9 mouse cellular contexts compared by ENCODE assay signal in genomic region chr5:33935700-33936111, GRCm38 (mm10). TPM values are rescaled to one million over a fixed set of nuclear protein-coding genes. Genes with fewer than 3 reads are reported as not detected.
DNase-seq lines count a peak whose midpoint lies in the region; ATAC-seq lines count a peak whose summit lies in the region.
"Had no signal": no experiment of that assay in that cellular context is flagged by ENCODE, and none has a peak within 500 bp of the region (broad histone marks: within the 10 kb centered on the region; RNA-seq: fewer than 3 reads in every experiment).

No protein-coding gene starts in this region.

- no peak for DNase-seq in heart, postnatal 14 days
- peak; percentile 41 for DNase-seq in ES-CJ7 (ENCODE audit: low read depth, low spot score)
- no peak for DNase-seq in forebrain, embryonic 10.5 days (ENCODE audit: extremely low spot score, low spot score)
- no peak for DNase-seq in limb, embryonic 11.5 days (ENCODE audit: low spot score)
- DNase-seq in c-Kit-positive CD71-positive TER-119-positive erythroid progenitor cells, embryonic 14.5 days (ENCODE audit: low spot score) = no peak
- no peak for DNase-seq in cerebellum, postnatal 10 days

- peaks cover 4% of the 10 kb centered on the region for H3K36me3 ChIP-seq in heart, embryonic 11.5 days (ENCODE audit: control insufficient read depth, insufficient read depth, low read length)
- peaks cover 58% of the 10 kb centered on the region for H3K36me3 ChIP-seq in forebrain, embryonic 10.5 days (replicated peaks)
- H3K36me3 ChIP-seq in limb, embryonic 11.5 days (ENCODE audit: control insufficient read depth, insufficient read depth, low read length) = no peaks in the 10 kb centered on the region
- H3K36me3 ChIP-seq in neural tube, embryonic 13.5 days = peaks cover 16% of the 10 kb centered on the region

- H3K4me3 ChIP-seq in heart, embryonic 11.5 days (ENCODE audit: low read depth, low read length) = peak overlapping the region; percentile 88
- peak overlapping the region; percentile 96 for H3K4me3 ChIP-seq in forebrain, embryonic 10.5 days
- H3K4me3 ChIP-seq in limb, embryonic 11.5 days (ENCODE audit: low read depth, low read length) = peak overlapping the region; percentile 74
- H3K4me3 ChIP-seq in neural tube, embryonic 13.5 days = peak overlapping the region; percentile 67

- no peaks in the 10 kb centered on the region; the same call in 1 of the 2 replicates for H3K9me3 ChIP-seq in heart, embryonic 11.5 days (replicated peaks; ENCODE audit: control insufficient read depth, low read length)
- H3K9me3 ChIP-seq in forebrain, embryonic 10.5 days = peaks cover 31% of the 10 kb centered on the region
- peaks cover 3% of the 10 kb centered on the region; the same call in 1 of the 2 replicates for H3K9me3 ChIP-seq in limb, embryonic 11.5 days (ENCODE audit: control insufficient read depth, low read length)
- H3K9me3 ChIP-seq in neural tube, embryonic 13.5 days = no peaks in the 10 kb centered on the region

- intact Hi-C loops in heart, postnatal 14 days (cut with DNase I) = loop anchor here (5.0 to 10.0 kb wide), 2 partner anchors 113 to 281 kb away; partner anchors contain the start of genes Nsd2, Slbp, Tacc3 and Tmem129

- H3K4me2 ChIP-seq in heart, embryonic 11.5 days = peak overlapping the region; percentile 69
- peak overlapping the region; percentile 39 for H3K4me2 ChIP-seq in limb, embryonic 11.5 days (ENCODE audit: low read depth, severe bottlenecking)
- peak overlapping the region; percentile 66 for H3K4me2 ChIP-seq in neural tube, embryonic 13.5 days

- H3K27ac ChIP-seq in heart, embryonic 11.5 days (ENCODE audit: low read depth, low read length) = peak overlapping the region; percentile 93
- peak overlapping the region; percentile 95 for H3K27ac ChIP-seq in forebrain, embryonic 10.5 days
- H3K27ac ChIP-seq in limb, embryonic 11.5 days (replicated peaks; ENCODE audit: low read depth, low read length) = peak overlapping the region; percentile 89
- peak overlapping the region; percentile 97 for H3K27ac ChIP-seq in neural tube, embryonic 13.5 days (replicated peaks)

- under 1% methylated on average over 38 of the region's 39 CpGs for WGBS in heart, embryonic 11.5 days (ENCODE audit: insufficient replicate concordance)
- under 1% methylated on average over 39 of the region's 39 CpGs for WGBS in forebrain, embryonic 10.5 days
- WGBS in limb, embryonic 11.5 days = 2% methylated on average over 34 of the region's 39 CpGs
- WGBS in neural tube, embryonic 13.5 days = under 1% methylated on average over 39 of the region's 39 CpGs

- ATAC-seq in heart, embryonic 11.5 days (replicated peaks; ENCODE audit: insufficient number of reproducible peaks, low FRiP score, low TSS enrichment) = peak; percentile 71
- no peak for ATAC-seq in limb, embryonic 11.5 days (ENCODE audit: insufficient number of reproducible peaks, low FRiP score, low TSS enrichment, low read depth)
- peak; percentile 69 for ATAC-seq in neural tube, embryonic 13.5 days (ENCODE audit: low read depth)

- H3K9ac ChIP-seq in heart, embryonic 11.5 days (ENCODE audit: low read depth, low read length) = peak overlapping the region; percentile 97
- H3K9ac ChIP-seq in limb, embryonic 11.5 days (ENCODE audit: low read length) = peak overlapping the region; percentile 94
- peak overlapping the region; percentile 83 for H3K9ac ChIP-seq in neural tube, embryonic 13.5 days

- no peaks in the 10 kb centered on the region for H3K27me3 ChIP-seq in heart, embryonic 11.5 days (ENCODE audit: control insufficient read depth, insufficient read depth, low read length)
- no peaks in the 10 kb centered on the region for H3K27me3 ChIP-seq in forebrain, embryonic 10.5 days (ENCODE audit: poor library complexity, severe bottlenecking)
- H3K27me3 ChIP-seq in limb, embryonic 11.5 days (ENCODE audit: control insufficient read depth, insufficient read depth, low read length) = no peaks in the 10 kb centered on the region
- H3K27me3 ChIP-seq in neural tube, embryonic 13.5 days = no peaks in the 10 kb centered on the region

- peaks cover 8% of the 10 kb centered on the region for H3K4me1 ChIP-seq in heart, embryonic 11.5 days (ENCODE audit: control insufficient read depth, insufficient read depth, low read length)
- H3K4me1 ChIP-seq in forebrain, embryonic 10.5 days = peaks cover 28% of the 10 kb centered on the region
- 0 out of 2 replicates have a peak, but pooled peaks cover 8% of the 10 kb centered on the region for H3K4me1 ChIP-seq in limb, embryonic 11.5 days (ENCODE audit: control insufficient read depth, insufficient read depth, low read length)
- peaks cover 31% of the 10 kb centered on the region for H3K4me1 ChIP-seq in neural tube, embryonic 13.5 days (replicated peaks)

RNA-seq across cellular contexts. Expression of gene Nelfa, which starts 0.5 kb away (rescaled TPM):
- 33.9 and 36.0 TPM in 2 replicates for polyA plus RNA-seq in heart, embryonic 11.5 days (2014; fragmentation: Nextera tagmentation; extraction: Ambion mirVana)
- total RNA-seq in heart, postnatal 14 days (2021) = 10 to 100 TPM; 11.6 to 12.8 TPM
- 86.9 and 89.9 TPM in 2 replicates for polyA plus RNA-seq in forebrain, embryonic 10.5 days (2016; fragmentation: Nextera tagmentation; extraction: Ambion mirVana)
- polyA plus RNA-seq in limb, embryonic 11.5 days (2014; fragmentation: Nextera tagmentation; extraction: Ambion mirVana) = 71.0 and 78.7 TPM in 2 replicates
- 38.5 and 42.6 TPM in 2 replicates for polyA plus RNA-seq in neural tube, embryonic 13.5 days (2015; fragmentation: Nextera tagmentation; extraction: Ambion mirVana)

RNA-seq across cellular contexts. Expression of gene Gm1673, which starts 47.5 kb away (rescaled TPM):
- 67.7 and 87.1 TPM in 2 replicates for polyA plus RNA-seq in heart, embryonic 11.5 days (2014; fragmentation: Nextera tagmentation; extraction: Ambion mirVana)
- total RNA-seq in heart, postnatal 14 days (2021) = 1 to 10 TPM; 3.7 to 5.2 TPM
- polyA plus RNA-seq in forebrain, embryonic 10.5 days (2016; fragmentation: Nextera tagmentation; extraction: Ambion mirVana) = 256 and 263 TPM in 2 replicates
- polyA plus RNA-seq in limb, embryonic 11.5 days (2014; fragmentation: Nextera tagmentation; extraction: Ambion mirVana) = 150 and 154 TPM in 2 replicates
- 369 and 526 TPM in 2 replicates for polyA plus RNA-seq in neural tube, embryonic 13.5 days (2015; fragmentation: Nextera tagmentation; extraction: Ambion mirVana)
- total RNA-seq: neutrophil, adult 5-6 weeks had no signal
